Mouse (Mus musculus) stomach, postnatal 0 days (tissue): ENCODE measurements around the gene Cds2.

Experiments used
- CTCF ChIP-seq: IDR thresholded peaks from 2 replicates; pipeline ENCODE4 v1.5.1; 2016; ENCODE audit warnings: antibody characterized with exemption, low read depth, mild to moderate bottlenecking, moderate library complexity
- EP300 ChIP-seq: optimal IDR thresholded peaks from 2 replicates; pipeline ENCODE3; 2016; ENCODE audit warnings: antibody characterized with exemption

DNA sequence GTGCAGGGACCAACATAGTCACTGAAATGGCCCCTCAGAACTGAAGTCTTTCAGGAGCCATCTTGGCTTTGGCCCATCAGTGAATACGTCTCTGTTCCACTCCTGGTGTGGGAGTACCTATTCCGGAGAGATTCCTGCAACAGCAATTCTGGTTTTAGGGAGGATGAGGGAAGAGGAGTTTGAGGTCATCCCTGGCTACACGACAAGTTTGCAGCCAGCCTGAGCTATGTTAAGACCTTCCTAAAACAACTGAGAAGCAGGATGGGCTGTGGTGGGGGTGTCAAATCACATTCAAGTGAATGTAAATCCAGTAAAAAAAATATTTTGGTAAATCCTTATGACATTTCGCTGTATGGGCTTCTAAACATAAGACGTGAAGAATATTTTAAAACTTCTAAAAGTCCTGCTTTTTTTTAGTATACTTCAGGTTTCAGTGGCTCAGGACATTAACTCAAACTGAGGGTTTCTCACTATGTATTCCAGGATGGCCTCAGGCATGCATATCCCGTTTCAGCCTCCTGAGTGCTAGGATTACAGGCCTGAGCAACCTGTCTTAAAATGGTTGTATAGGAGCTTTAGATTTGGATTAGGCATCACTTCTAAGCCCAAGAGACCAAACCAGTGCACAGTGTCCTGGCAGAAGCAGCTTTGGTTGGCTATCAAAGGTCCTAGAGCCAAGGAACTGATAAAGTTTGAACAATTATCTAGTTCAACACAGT, 5.4 kb upstream of the Cds2 start:
- no peak for TF ChIP-seq EP300
- no peak for TF ChIP-seq CTCF
